Mouse (Mus musculus) spleen, postnatal 4 days (tissue): ENCODE data around the gene Cadps2.

Experiments
- DNase-seq, 2 experiments: peaks; one replicate each; pipeline ENCODE4 v3.0.0; 2022; ENCODE audit warnings: low spot score in 2 of 2

Gene Cadps2

GRCm38 (mm10) chr6:23567651-23568050, 271.6 kb downstream of the Cadps2 start:
- DNase-seq = no peak

- no peak for DNase-seq
Observed at GRCm38 (mm10) chr6:23549874-23550273, 289.3 kb downstream of the Cadps2 start.

- DNase-seq = no peak
Observed at GRCm38 (mm10) chr6:23523710-23524109, 315.5 kb downstream of the Cadps2 start.

- DNase-seq = no peak
Observed at GRCm38 (mm10) chr6:23522556-23522955, 316.7 kb downstream of the Cadps2 start.

GRCm38 (mm10) chr6:23498611-23499010, 340.6 kb downstream of the Cadps2 start:
- DNase-seq = no peak

- DNase-seq = no peak
Observed at GRCm38 (mm10) chr6:23491804-23492203, 347.4 kb downstream of the Cadps2 start.

- no peak for DNase-seq
Observed at GRCm38 (mm10) chr6:23490431-23490830, 348.8 kb downstream of the Cadps2 start.

GRCm38 (mm10) chr6:23489046-23489445, 350.2 kb downstream of the Cadps2 start:
- no peak for DNase-seq

GRCm38 (mm10) chr6:23472686-23473085, 366.5 kb downstream of the Cadps2 start:
- no peak for DNase-seq

- no peak for DNase-seq
Observed at GRCm38 (mm10) chr6:23471830-23472229, 367.4 kb downstream of the Cadps2 start.

GRCm38 (mm10) chr6:23467885-23468284, 371.3 kb downstream of the Cadps2 start:
- no peak for DNase-seq

GRCm38 (mm10) chr6:23462600-23463280, 376.5 kb downstream of the Cadps2 start:
- DNase-seq = no peak

- DNase-seq = peak; percentile 15 to 62
Observed at GRCm38 (mm10) chr6:23457748-23458147, 381.5 kb downstream of the Cadps2 start.

GRCm38 (mm10) chr6:23453907-23454306, 385.3 kb downstream of the Cadps2 start:
- no peak for DNase-seq

GRCm38 (mm10) chr6:23439897-23440296, 399.3 kb downstream of the Cadps2 start:
- no peak for DNase-seq

GRCm38 (mm10) chr6:23410256-23411049, 428.8 kb downstream of the Cadps2 start:
- no peak for DNase-seq

GRCm38 (mm10) chr6:23394131-23394530, 445.1 kb downstream of the Cadps2 start:
- DNase-seq = no peak

GRCm38 (mm10) chr6:23392711-23393110, 446.5 kb downstream of the Cadps2 start:
- DNase-seq = no peak

- no peak for DNase-seq
Observed at GRCm38 (mm10) chr6:23386711-23387110, 452.5 kb downstream of the Cadps2 start.

GRCm38 (mm10) chr6:23383004-23383347, 456.2 kb downstream of the Cadps2 start:
- DNase-seq = no peak

- no peak for DNase-seq
Observed at GRCm38 (mm10) chr6:23382283-23383003, 456.8 kb downstream of the Cadps2 start.

- DNase-seq = no peak
Observed at GRCm38 (mm10) chr6:23376327-23376726, 462.9 kb downstream of the Cadps2 start.
